Mouse (Mus musculus) myocyte (in vitro differentiated cells): ENCODE results near the gene Mrtfa.

Experiments used
- CEBPB ChIP-seq: IDR thresholded peaks from 2 replicates; pipeline ENCODE4 v1.6.1; 2011; ENCODE audit warnings: mild to moderate bottlenecking, moderate library complexity; ENCODE audit not compliant: poor library complexity, insufficient read depth, severe bottlenecking
- E2F4 ChIP-seq: IDR thresholded peaks from one replicate; pipeline ENCODE4 v1.6.1; 2011; ENCODE audit warnings: mild to moderate bottlenecking, control low read depth, moderate library complexity; ENCODE audit not compliant: insufficient read depth
- MAX ChIP-seq: IDR thresholded peaks from one replicate; pipeline ENCODE4 v1.6.1; 2011; ENCODE audit warnings: low read depth, mild to moderate bottlenecking, control low read depth
- MYOD1 ChIP-seq, 3 experiments: IDR thresholded peaks; one replicate each; pipeline ENCODE4 v1.6.1; 2011; ENCODE audit warnings: control low read depth in 2 of 3, low read depth in 2 of 3, mild to moderate bottlenecking in 2 of 3, moderate library complexity in 1 of 3; ENCODE audit not compliant: insufficient read length in 2 of 3, control insufficient read depth in 1 of 3
- MYOG ChIP-seq, 3 experiments: IDR thresholded peaks; one replicate each; pipeline ENCODE4 v1.6.1; 2011; ENCODE audit warnings: control low read depth in 2 of 3, low read depth in 2 of 3, mild to moderate bottlenecking in 2 of 3; ENCODE audit not compliant: insufficient read length in 2 of 3, control insufficient read depth in 1 of 3, insufficient read depth in 1 of 3
- POLR2A ChIP-seq: IDR thresholded peaks from one replicate; pipeline ENCODE4 v1.6.1; 2011; ENCODE audit warnings: low read depth, mild to moderate bottlenecking, control low read depth, moderate library complexity; ENCODE audit not compliant: insufficient read length
- POLR2AphosphoS2 ChIP-seq: IDR thresholded peaks from one replicate; pipeline ENCODE4 v1.6.1; 2011; ENCODE audit warnings: low read depth, control low read depth; ENCODE audit not compliant: insufficient read length
- REST ChIP-seq: IDR thresholded peaks from one replicate; pipeline ENCODE4 v1.6.1; 2011; ENCODE audit warnings: mild to moderate bottlenecking, control low read depth, moderate library complexity; ENCODE audit not compliant: insufficient read depth, insufficient read length
- TCF12 ChIP-seq: IDR thresholded peaks from one replicate; pipeline ENCODE4 v1.6.1; 2011; ENCODE audit warnings: mild to moderate bottlenecking, control low read depth; ENCODE audit not compliant: poor library complexity, insufficient read depth, severe bottlenecking
- USF1 ChIP-seq: IDR thresholded peaks from one replicate; pipeline ENCODE4 v1.6.1; 2011; ENCODE audit warnings: low read depth, mild to moderate bottlenecking, control low read depth, moderate library complexity

- TF ChIP-seq POLR2A, result no peak
- no peak for TF ChIP-seq USF1
- TF ChIP-seq MYOD1 (IDR thresholded peaks at IDR 0.05; ENCODE audit: control insufficient read depth in 1 of 3, insufficient read length in 2 of 3, low read depth in 2 of 3), result no peak
- TF ChIP-seq E2F4, result no peak
- TF ChIP-seq REST, result no peak
- TF ChIP-seq MYOG (IDR thresholded peaks at IDR 0.05; ENCODE audit: control insufficient read depth in 1 of 3, insufficient read depth in 1 of 3, insufficient read length in 2 of 3, low read depth in 2 of 3), result no peak
- TF ChIP-seq POLR2AphosphoS2, result no peak
- no peak for TF ChIP-seq MAX
- no peak for TF ChIP-seq TCF12
- TF ChIP-seq CEBPB, result no peak
Observed at GRCm38 (mm10) chr15:81236062-81236461, 45.5 kb upstream of the Mrtfa start.
